2 mouse cellular contexts compared by ENCODE assay signal in the genomic region with DNA sequence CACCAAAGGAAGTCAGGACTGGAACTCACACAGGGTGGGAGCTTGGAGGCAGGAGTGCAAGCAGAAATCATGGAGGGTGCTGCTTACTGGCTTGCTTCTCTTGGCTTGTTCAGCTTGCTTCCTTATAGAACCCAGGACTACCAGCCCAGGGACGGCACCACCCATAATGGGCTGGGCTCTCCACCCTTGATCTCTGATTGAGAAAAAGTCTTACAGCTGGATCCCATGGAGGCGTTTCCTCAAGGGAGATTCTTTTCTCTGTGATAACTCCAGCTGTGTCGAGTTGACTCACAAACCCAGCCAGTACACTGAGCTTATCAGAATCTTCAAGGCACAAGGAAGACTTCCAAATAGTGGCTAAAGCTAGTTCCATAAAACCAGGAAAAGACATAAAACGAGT.
A peak's percentile ranks its signal among the peaks of the same experiment; 100 is the strongest.
TF ChIP-seq lines count a peak whose summit lies in the region.

No protein-coding gene starts in this region.

TF ChIP-seq in MEL, 35 proteins besides CTCF, POLR2A, EP300 and RAD21:
- no peak for TF ChIP-seq GABPA (IDR thresholded peaks at IDR 0.05; ENCODE audit: low read depth, low read length)
- TF ChIP-seq ETS1 (IDR thresholded peaks at IDR 0.05; ENCODE audit: low read depth, low read length): peak; percentile 25; the same call in 1 of the 2 replicates

TF ChIP-seq in myocyte, 11 proteins besides CTCF, POLR2A, EP300 and RAD21:
- TF ChIP-seq MAX (IDR thresholded peaks at IDR 0.05; ENCODE audit: low read depth) (no peak), MYOD1 (IDR thresholded peaks at IDR 0.05; ENCODE audit: control insufficient read depth in 1 of 3, insufficient read length in 2 of 3, low read depth in 2 of 3) (no peak), E2F4 (IDR thresholded peaks at IDR 0.05; ENCODE audit: insufficient read depth) (no peak), TCF3 (IDR thresholded peaks at IDR 0.05; ENCODE audit: insufficient read length, low read depth) (no peak), SRF (IDR thresholded peaks at IDR 0.05; ENCODE audit: control insufficient read depth, insufficient read length, low read depth) (no peak), MYOG (IDR thresholded peaks at IDR 0.05; ENCODE audit: control insufficient read depth in 1 of 3, insufficient read depth in 1 of 3, insufficient read length in 2 of 3, low read depth in 2 of 3) (no peak), TCF12 (IDR thresholded peaks at IDR 0.05; ENCODE audit: insufficient read depth, poor library complexity, severe bottlenecking) (no peak), POLR2AphosphoS2 (IDR thresholded peaks at IDR 0.05; ENCODE audit: insufficient read length, low read depth) (no peak), CEBPB (IDR thresholded peaks at IDR 0.05; ENCODE audit: insufficient read depth, poor library complexity, severe bottlenecking) (no peak), REST (IDR thresholded peaks at IDR 0.05; ENCODE audit: insufficient read depth, insufficient read length) (no peak)
